Mouse (Mus musculus): ENCODE measurements around the gene Gm20479.

Gene Gm20479

DNA sequence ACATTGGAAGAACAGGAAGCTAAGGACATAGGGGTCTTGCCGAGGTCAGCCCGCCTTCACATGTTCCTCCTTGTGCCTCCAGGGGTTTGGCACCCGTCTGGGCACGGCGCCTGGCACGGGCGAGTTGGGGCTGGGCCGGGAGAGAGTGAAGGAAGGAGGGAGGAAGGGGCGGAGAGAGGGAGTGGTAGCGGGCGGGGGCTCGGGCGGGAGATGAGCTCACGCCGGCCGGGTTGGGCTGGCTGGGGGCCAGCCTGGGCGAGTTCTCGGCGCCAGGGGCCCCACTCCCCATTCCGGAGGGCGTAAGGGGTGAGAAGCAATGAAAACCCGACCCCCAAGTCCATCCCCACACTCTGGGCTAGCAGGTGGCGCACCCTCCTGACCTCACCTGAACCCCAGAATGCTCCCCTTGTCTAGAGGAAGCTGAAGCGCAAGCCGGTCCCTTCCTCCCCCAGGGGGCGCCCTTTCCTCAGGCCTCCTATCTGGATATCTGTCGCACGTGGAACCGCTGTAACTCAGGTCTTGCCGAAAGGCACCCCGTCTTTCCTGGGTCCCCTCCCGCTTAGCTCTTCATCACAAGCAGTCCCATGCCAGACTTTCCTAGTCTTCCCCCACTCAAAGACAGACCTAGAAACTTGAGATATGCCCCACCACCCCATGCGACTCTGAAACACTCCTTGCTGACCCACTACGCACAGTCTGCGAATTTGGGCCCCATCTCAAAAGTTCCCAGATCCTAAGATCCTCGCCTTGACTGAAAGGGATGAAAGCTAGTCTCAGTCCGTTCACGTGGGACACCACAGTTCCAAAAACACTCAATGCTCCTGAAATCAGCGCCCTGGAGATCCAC, 24.6 kb downstream of the Gm20479 start:
- peak; percentile 89 to 91 for DNase-seq

DNA sequence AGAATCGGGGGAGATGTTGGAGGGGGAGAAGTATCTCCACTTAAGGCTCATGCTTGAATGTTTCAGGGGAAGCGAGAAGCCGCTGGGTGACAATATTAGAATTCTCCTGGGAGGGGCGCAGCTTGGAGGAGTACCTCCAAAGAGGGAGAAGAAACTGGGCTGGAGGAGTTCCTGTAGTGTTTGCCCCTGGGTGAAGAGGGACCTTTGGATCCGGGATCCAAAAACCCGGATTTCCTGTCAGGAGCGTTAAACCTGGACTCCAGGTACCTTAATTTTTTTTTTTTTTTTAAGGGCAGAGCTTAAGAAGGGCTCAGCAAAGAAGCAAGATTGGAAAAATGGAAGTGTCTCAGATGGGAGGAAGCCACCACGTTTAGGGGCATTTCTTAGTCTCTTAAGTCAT, 25.4 kb downstream of the Gm20479 start:
- peak in 1 of 2 experiments; percentile 22 for DNase-seq

DNA sequence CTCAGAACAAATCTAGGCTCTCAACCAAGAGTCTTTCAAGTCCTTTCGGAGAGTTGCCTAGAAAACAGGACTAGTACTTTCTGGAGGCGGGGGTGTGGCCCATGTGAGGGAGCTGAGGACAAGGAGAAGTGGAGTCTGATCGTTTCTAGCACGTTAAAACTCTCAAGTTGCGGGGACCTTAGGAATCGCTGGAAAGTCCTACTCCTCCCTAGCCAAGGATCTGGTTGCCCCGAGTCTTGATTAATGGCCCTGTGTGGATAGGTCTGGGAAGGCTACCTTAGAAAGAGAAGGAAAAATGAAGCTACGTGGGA, 25.7 kb downstream of the Gm20479 start:
- DNase-seq = peak; percentile 63 to 67

DNA sequence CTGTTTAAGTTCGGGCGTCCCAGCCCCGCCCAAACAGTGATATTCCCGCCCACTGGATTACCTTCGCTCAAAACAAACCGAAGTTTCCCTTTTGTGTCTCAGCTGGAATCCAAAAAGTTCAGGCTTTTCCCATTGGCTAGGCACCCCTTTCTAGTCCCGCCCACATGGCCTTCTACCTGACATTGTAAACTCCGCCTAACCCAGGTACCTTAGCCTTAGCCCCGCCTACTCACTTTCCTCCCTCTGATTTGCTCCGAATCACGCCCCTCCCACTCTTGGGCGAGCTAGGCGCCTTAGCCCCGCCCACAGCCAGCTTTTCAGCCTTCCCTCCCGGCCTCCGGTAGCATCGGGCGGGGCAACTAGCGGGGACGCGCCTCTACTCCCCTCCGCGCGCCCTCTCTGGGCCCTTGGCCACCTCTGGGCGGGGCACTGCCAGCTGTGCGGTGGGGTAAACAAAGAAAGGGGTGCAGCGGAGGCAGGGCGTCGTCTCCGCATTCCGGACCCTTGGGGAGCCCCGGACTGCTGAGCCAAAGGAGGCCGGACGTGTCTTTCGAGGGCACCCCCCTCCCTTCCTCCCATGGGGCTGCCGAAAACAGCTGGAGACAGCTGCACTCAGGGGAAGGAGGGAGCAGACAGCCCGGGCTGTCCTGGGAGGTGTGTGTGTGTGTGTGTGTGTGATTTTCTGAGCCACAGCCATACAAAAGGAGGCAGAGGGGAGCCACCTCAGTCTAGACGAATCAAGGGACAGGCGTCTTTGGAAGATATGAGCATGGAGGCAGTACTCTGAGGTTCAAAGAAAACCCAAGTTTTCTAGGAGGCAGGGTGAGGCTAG, 26.3 kb downstream of the Gm20479 start:
- DNase-seq = peak; percentile 98

DNA sequence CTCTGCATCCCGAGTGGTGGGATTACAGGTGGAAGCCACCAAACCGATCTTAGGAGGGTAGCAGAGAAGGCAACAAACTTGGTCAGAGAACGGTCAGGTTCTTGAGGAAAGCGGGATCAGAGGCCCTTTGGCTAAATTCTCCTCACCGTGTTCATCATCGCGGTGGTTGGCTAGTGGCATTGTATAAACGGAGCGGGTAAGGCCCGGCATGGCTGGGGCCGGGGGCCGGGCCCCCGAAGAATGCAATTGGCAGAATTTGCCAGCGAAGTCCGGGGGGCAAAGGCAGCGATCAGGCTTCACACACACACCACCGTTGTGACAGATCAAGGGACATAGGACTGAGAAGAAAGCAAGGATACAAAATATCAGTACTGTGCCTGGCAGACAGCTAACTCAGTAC, 27.2 kb downstream of the Gm20479 start:
- DNase-seq = no peak

DNA sequence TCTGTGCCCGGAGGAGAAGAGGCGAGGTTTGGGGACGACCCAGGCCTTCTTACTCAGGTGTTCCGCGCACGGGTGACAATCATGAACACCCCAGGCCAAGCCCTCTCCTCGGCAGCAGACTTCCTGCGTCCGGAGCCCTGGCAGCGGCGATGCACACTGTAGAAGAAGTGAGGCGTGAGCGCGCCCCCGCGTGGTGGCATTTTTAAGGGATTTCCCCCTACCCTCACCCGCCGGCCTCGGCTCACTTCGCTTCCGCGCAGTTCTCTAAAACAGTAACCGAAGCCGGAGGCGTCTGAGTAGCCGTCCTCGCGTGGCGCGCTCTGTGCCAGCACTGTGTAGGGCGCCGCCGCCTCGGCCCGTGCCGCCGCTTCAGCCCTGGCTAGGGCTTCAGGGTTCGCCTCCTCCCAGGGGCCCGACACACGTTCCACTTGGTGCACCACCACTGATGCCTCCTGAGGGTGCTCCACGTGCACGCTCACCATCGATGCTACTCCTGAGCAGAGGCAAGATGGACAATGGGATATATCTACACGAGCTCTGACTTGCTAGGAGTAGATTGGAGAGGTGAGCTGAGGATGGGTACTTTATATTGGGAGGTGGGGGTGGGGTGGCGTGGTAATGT, 27.8 kb downstream of the Gm20479 start:
- peak; percentile 86 to 87 for DNase-seq

DNA sequence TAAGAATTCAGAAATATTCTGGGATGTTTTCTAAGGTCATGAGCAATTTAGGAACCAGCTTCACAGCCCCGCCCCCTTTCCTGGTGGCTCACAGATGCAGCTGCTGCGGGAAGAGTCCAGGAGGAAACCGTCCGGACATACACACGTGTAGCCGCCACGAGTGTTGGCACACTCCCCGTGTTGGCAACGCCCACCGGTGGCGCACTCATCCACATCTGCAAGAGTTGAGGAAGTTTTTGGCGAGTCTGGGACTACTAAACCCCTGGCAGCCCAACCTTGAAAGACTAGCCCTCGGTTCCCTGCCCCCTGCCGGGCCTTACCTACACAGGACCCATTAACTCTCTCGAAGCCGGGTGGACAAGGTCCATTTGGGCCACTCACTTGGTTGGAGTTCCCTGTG, 28.6 kb downstream of the Gm20479 start:
- DNase-seq = peak in 1 of 2 experiments; percentile 44

DNA sequence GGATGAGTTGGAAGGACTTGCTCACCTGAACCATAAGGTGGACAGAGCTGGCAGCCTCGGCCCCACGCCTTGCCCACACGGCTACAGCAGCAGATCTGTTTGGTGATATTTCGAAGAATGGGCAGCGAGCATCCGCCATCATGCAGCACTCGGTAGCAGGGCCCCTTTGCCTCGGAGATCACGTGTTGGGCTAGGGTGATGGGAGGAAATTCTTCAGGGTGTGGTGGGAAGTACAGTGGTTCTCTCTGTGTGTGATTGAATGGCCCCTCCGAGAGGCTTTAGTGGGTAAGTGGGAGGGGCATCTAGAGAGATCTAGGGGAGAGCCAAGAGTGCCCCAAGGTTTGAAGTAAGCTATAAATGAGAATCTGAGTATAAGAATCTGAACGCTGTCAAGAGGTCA, 29.1 kb downstream of the Gm20479 start:
- DNase-seq = no peak

DNA sequence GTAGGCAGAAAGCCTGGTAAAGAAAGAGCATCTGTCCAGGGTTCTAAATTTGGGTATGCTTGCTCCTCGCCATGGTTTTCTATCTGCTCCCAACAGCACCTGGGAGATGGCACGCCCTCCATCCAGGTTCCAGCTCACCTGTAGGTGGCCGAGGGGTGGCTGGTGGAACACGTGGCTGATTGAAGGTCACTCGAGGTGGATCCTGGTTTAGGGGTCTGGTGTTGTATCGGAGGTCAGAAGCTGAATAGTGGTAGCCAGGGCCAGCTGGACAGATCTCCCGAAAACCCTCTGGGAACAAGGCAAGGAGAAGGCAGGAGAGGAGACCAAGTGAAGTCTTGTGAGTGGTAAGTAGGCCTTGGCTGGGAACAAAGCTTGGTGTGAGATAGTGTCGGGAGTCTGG, 29.7 kb downstream of the Gm20479 start:
- no peak for DNase-seq

DNA sequence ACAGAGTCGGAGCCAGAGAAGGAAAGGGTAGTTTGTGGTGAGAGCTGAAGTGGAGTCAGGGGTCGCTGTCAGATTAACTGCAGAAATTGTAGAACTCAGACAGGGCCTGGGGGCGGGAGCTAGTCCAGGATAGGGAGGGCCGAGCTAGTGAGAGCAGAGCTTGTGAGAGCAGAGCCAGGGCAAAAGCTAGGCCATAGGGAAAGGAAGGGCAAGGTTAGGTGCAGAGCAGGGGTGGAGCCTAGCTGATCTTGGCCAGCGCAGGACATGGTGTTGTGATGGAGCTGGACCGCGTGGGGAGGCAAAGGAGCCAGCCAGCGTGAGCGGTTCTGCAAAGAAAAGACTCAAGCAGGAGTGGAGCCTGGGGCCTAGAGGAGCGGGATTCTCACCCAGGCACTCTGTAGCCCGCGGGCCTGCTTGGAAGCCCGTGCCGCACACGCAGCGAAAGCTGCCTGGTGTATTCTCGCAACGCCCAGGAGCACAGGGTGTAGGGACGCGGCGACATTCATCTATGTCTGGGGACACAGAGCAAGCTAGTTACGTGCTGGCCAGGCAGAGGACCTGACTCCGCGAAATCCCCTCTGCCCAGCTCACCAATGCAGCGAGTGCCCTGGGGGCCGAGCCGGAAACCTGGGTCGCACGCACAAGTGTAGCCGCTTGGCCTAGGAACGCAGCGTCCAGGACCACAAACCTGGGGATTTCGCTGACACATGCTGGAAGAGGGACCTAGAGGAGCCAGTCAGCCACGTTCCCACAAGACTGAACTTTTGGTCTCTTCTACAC, 30.9 kb downstream of the Gm20479 start:
- peak; percentile 67 to 69 for DNase-seq

DNA sequence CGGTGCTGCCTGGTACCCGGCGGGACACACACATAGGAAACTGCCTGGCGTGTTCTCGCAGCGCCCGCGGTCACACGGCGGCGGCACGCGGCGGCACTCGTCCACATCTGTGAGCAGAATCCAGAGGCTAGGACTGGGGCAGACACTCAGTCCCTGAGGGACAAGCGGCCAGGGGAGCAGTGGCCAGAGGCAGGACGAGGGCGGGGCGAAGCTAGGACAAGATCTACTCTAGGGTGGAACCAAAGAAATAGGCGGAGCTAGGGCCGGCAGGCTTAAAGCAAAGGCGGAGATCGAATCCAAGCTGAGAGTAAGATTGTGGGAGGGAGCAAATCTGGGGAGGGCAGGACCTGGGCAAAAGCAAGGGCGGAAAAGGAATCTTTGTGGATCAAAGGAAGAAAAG, 31.5 kb downstream of the Gm20479 start:
- DNase-seq = peak; percentile 82 to 87

DNA sequence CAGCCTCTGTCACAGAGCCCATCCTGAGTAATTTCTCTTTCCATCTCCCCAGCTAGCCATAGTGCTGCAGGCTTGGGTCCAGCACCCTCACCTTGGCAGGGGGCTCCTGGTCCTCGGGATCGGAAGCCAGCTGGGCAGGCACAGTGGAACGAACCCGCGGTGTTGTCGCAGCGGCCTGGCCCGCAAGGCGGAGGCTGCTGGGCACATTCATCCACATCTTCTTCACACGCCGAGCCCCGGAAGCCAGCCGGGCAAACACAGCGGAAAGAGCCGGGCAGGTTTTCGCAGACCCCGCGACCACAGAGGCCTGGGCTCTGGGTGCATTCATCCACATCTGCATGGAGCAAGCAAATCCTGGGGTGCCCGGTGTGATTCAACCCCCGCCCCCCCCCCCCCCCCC, 32.3 kb downstream of the Gm20479 start:
- DNase-seq = no peak

DNA sequence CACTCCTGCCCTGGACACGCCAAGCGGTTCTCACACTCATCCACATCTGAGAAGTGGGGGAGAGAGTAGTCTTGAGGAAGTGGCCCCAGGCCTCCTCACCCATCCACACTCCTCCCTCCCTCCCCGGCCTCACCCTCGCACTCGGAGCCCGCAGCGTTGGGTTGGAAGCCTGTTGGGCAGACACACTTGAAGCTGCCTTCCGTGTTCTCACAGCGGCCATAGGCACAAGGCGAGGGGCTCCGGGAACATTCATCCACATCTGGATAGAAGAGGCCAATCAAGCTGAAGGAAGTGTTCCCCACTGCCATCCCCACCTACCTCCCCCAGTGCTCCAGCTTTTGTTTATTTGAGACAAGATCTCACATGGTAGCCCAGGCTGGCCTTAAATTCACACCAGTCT, 33.1 kb downstream of the Gm20479 start:
- no peak for DNase-seq

DNA sequence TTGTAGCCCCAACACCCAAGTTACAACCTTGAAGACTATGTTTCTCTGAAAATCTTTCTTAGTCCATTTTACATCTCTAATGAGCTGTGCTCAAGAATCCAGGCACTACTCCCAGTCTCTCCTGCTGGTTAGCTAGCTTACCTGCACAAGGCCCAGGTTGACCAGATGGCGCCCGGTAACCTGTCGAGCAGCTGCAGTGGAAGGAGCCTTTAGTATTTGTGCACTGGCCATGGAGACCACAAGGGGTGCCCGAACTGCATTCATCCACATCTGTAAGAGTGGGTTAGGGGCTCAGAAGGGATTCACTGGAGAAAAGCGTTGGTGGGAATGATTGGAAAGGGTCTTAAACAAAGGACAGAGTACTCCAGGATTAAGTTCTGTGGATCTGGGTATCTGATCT, 34.2 kb downstream of the Gm20479 start:
- no peak for DNase-seq

DNA sequence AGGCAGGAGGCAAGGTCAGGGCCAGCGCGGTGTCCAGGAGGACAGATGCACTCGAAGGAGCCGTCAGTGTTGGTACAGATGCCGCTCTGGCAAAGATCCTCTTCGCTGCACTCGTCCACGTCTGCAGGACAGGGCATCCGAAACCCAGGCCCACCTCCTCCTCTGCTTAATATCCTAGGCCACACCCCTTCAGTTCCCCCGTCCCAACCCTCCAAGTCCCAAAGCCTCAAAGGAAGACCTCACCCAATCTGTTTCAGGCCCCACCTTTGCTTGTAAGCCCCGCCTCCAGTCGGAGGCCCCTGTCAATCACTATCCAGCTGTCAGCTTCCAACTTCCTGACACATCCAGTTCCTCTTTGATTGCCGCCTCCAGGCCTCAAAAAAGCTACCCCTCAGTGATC, 34.9 kb downstream of the Gm20479 start:
- no peak for DNase-seq

DNA sequence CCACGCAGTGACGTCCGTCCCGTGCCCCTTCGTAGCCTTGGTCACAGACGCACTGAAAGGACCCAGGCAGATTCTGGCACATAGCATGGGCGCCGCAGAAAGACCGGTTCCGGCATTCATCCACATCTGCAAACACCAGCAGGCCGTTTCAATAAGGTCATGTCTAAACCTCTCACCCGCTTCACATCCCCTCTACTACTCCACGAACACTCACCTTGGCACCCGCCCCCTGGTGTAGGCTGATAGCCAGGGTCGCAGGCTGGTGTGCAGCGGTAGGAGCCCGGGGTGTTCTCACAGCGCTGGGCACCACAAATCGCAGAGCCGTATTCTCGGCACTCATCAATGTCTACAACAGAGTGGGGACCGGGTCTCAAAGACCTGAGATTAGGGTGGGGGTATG, 37.8 kb downstream of the Gm20479 start:
- no peak for DNase-seq

DNA sequence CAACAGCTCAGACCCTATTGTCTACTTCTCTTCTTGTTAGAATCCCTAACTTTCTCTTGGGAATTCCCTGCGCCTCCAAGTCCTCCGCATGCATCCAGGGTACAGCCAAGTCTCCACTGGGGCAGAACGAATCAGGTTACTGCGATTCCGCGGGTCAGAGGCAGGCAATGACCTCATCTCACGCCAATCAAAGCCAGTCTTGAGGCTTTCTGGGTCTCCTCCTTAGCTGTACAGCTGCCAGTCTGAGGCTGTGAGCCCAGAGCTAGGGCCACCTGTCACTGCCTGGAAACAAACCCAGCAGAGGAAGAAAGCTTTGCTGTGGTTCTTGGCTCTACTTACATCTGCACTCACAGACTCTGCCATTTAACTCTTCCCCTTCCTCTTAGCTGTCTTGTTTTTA, 41.3 kb downstream of the Gm20479 start:
- no peak for DNase-seq

DNA sequence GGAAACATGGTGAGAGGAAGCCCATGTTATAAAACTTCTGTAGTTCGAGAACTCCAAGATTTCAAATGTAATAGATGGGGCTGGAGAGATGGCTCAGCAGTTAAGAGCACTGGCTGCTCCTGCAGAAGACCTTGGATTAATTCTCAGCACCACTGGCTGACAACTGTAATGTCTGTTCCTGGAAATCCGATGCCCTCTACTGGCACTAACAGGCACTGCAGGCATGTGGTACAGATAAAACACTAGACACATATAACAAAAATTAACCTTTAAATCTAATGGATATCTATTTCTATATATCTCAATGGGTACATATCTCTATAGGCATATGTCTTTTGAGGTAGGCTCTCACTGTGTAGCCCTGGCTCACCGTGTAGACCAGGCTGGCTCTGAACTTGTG, 42.8 kb downstream of the Gm20479 start:
- no peak for DNase-seq

DNA sequence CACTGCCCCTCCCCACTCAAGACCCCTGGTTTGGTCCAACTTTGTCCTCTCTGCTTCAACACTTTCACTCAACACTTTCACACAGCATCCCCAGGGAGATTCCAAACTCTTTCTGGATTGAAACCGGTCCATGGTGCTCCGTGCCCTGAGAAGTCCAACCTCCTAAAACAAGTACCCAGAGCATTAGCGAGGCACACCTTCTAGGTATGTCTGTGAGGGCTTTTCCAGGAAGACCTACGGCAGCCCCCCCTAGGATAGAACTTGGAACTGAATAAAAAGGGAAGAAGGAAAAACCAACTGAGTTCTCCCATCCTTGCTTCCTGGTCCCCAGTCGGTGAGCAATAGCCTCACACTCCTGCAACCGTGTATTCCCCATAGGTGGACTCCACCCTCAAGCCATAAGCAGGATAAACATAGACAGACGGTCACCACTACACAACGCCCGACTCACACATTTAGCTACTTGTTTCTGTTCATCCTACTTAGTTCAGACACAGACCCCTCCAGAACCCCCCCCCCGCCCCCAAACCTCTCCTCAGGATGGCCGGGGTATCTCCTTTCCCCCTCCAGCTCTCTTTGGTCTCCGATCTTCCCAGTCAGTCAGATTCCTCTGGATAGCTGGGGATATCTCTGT, 45.5 kb downstream of the Gm20479 start:
- no peak for DNase-seq

DNA sequence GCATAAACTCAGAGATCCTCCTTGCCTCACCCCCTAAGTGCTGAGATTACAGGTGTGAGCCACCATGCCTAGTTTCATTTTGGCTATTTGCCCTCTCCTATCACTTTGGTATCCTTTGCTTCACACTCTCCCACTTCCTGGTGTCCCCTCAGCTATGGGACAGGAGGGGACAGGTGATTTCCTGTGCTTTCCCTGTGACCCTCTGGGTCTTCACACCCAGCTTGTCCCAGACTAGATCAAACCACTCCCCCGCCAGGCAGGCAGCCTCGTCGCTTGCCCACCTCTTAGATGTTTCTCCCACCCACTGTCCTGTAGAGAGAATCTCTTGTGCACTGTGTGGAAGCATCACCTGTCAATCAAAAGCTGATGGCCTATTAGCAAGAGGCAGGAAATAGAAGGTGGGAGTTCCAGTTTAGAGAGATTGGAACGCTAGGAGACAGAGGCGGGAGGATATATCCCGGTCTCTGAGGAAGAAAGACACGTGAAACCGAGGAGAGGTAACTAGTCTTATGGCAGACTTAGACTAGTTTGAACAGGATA, 46.2 kb downstream of the Gm20479 start:
- DNase-seq = no peak

DNA sequence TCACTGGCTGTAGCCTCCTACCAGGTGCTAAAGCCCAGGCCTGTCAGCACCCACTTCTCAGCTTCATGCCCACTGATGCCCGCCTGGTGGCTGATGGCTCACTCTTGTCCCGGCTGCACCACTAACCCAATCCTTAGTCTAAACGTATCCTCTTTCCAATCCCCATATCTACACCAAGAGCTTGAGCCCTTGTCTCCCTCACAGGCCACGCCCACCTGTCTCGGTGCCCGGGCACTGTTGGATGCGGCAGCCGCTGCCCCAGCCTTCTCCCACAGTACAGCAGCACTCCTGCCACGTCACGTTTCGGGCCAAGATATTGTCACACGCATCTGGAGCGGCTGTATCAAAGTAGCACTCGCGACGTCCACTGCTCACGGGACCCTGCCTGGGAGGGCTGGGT, 46.9 kb downstream of the Gm20479 start:
- peak; percentile 61 to 71 for DNase-seq

DNA sequence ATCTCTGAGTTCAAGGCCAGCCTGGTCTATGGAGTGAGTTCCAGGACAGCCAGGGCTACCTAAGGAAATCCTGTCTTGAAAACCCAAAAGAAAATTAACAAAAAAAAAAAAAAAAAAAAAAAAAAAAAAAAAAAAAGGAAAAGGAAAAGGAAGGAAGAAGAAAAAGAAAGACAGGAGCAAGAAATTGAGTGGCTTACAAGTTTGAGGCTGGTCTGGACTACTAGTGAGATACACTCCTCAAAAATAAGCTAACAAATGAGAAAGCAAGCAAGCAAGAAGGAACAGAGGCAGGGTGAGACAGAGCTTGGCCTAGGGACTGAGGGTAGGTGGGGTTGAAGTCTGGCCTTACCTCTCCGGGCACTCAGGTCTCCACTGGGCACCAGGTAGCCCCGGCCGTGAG, 47.4 kb downstream of the Gm20479 start:
- DNase-seq = no peak

Data from lung, adult 18-20 months (tissue).